10 mouse cellular contexts compared by ENCODE assay signal in the genomic region with DNA sequence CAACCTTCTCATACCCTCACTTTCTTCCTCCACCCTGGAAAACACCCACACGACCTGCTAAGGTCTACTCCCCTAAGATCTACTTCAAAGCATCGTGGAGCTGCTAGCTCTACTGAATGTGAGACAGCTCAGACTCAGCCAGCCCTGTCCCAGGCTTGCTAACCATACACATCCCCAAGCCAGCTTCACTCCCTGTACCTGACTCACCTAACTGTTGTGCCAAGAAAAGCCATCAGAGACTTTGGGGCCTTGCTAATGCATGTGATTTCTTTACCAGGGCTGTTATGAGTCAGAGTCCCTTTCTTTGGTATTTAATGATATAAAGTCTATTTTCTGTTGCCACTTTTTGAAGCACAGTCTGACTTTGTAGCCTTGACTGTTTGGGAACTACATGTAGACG. TPM values are rescaled to one million over a fixed set of nuclear protein-coding genes. Genes with fewer than 3 reads are reported as not detected.
DNase-seq lines count a peak whose midpoint lies in the region; ATAC-seq lines count a peak whose summit lies in the region.
"Had no signal": no experiment of that assay in that cellular context is flagged by ENCODE, and none has a peak within 500 bp of the region (broad histone marks: within the 10 kb centered on the region; RNA-seq: fewer than 3 reads in every experiment).

No protein-coding gene starts in this region.

- H3K4me1 ChIP-seq in lung, embryonic 15.5 days = peaks cover 27% of the 10 kb centered on the region
- peaks cover 17% of the 10 kb centered on the region for H3K4me1 ChIP-seq in intestine, embryonic 15.5 days (replicated peaks)
- peaks cover 18% of the 10 kb centered on the region for H3K4me1 ChIP-seq in stomach, embryonic 16.5 days (ENCODE audit: control insufficient read depth, insufficient read depth, low read length)

- ATAC-seq in lung, embryonic 15.5 days (ENCODE audit: borderline replicate concordance, extremely low read depth, low FRiP score, low TSS enrichment) = no peak
- ATAC-seq in intestine, embryonic 15.5 days = no peak
- ATAC-seq in stomach, embryonic 16.5 days (ENCODE audit: insufficient read depth, low FRiP score) = no peak

- H3K4me3 ChIP-seq in lung, embryonic 15.5 days = peak overlapping the region; percentile 72
- no peak overlapping the region for H3K4me3 ChIP-seq in intestine, embryonic 15.5 days (replicated peaks)
- H3K4me3 ChIP-seq in stomach, embryonic 16.5 days (replicated peaks; ENCODE audit: low read length) = 0 out of 2 replicates have a peak overlapping the region, but pooled peaks have one; percentile 80

- peak; percentile 44 to 66 for DNase-seq in adrenal gland, adult (ENCODE audit: inconsistent age in 2 of 2, low spot score in 1 of 2)
- no peak for DNase-seq in adrenal gland, postnatal 25 days
- DNase-seq in lung, postnatal 14 days = no peak
- DNase-seq in left cerebral cortex, adult 18-20 months (ENCODE audit: low spot score in 2 of 2) = no peak
- DNase-seq in lung, postnatal 25 days (ENCODE audit: low spot score) = no peak
- DNase-seq: kidney, adult 2 months had no signal

- WGBS in lung, embryonic 15.5 days = 60% methylated on average over 3 of the region's 3 CpGs
- WGBS in intestine, embryonic 15.5 days = 60% methylated on average over 3 of the region's 3 CpGs
- WGBS in stomach, embryonic 16.5 days = 53% methylated on average over 3 of the region's 3 CpGs

- no peaks in the 10 kb centered on the region for H3K27me3 ChIP-seq in lung, embryonic 15.5 days
- H3K27me3 ChIP-seq in intestine, embryonic 15.5 days (replicated peaks) = no peaks in the 10 kb centered on the region
- no peaks in the 10 kb centered on the region for H3K27me3 ChIP-seq in stomach, embryonic 16.5 days (ENCODE audit: control insufficient read depth, insufficient read depth, low read length)

- H3K27ac ChIP-seq in lung, embryonic 15.5 days = no peak overlapping the region
- no peak overlapping the region for H3K27ac ChIP-seq in intestine, embryonic 15.5 days
- H3K27ac ChIP-seq in stomach, embryonic 16.5 days (ENCODE audit: low read length) = no peak overlapping the region

- no peaks in the 10 kb centered on the region for H3K9me3 ChIP-seq in lung, embryonic 15.5 days
- H3K9me3 ChIP-seq in intestine, embryonic 15.5 days = no peaks in the 10 kb centered on the region
- peaks cover 4% of the 10 kb centered on the region; the same call in 1 of the 2 replicates for H3K9me3 ChIP-seq in stomach, embryonic 16.5 days (replicated peaks; ENCODE audit: control insufficient read depth, low read length)

- H3K4me2 ChIP-seq in lung, embryonic 15.5 days = peak overlapping the region; percentile 66
- H3K4me2 ChIP-seq in intestine, embryonic 15.5 days (replicated peaks) = peak overlapping the region; percentile 74
- peak overlapping the region; percentile 68 for H3K4me2 ChIP-seq in stomach, embryonic 16.5 days (ENCODE audit: low read depth, low read length)

- H3K36me3 ChIP-seq in lung, embryonic 15.5 days = peaks cover 7% of the 10 kb centered on the region
- 0 out of 2 replicates have a peak, but pooled peaks cover 6% of the 10 kb centered on the region for H3K36me3 ChIP-seq in intestine, embryonic 15.5 days
- H3K36me3 ChIP-seq in stomach, embryonic 16.5 days (ENCODE audit: control insufficient read depth, insufficient read depth, low read length) = peaks cover 8% of the 10 kb centered on the region; the same call in 1 of the 2 replicates

- H3K9ac ChIP-seq in lung, embryonic 15.5 days = no peak overlapping the region; the same call in 1 of the 2 replicates
- H3K9ac ChIP-seq in intestine, embryonic 15.5 days = peak overlapping the region; percentile 15; the same call in 1 of the 2 replicates
- H3K9ac ChIP-seq in stomach, embryonic 16.5 days (ENCODE audit: low read length) = peak overlapping the region; percentile 27; the same call in 1 of the 2 replicates

RNA-seq across cellular contexts. Expression of a gene that starts 1.9 kb away (rescaled TPM):
- total RNA-seq in adrenal gland, postnatal 25 days (2021) = 25.7 and 30.0 TPM in 2 replicates
- polyA plus RNA-seq in lung, embryonic 15.5 days (2015; fragmentation: Nextera tagmentation; extraction: Ambion mirVana) = 7.6 and 8.9 TPM in 2 replicates
- polyA plus RNA-seq in intestine, embryonic 15.5 days (2015; fragmentation: Nextera tagmentation; extraction: Ambion mirVana) = 4.0 and 4.7 TPM in 2 replicates
- 4.2 and 4.3 TPM in 2 replicates for polyA plus RNA-seq in stomach, embryonic 16.5 days (2015; fragmentation: Nextera tagmentation; extraction: Ambion mirVana)
- 10 to 100 TPM in 1 of 2 experiments, 1 to 10 TPM in 1; 9.7 to 11.3 TPM for total RNA-seq in left cerebral cortex, adult 18-20 months (2021)

RNA-seq across cellular contexts. Expression of a gene that starts 35.9 kb away (rescaled TPM):
- not detected in 2 replicates for total RNA-seq in adrenal gland, postnatal 25 days (2021)
- polyA plus RNA-seq in lung, embryonic 15.5 days (2015; fragmentation: Nextera tagmentation; extraction: Ambion mirVana) = not detected in 2 replicates
- polyA plus RNA-seq in intestine, embryonic 15.5 days (2015; fragmentation: Nextera tagmentation; extraction: Ambion mirVana) = not detected in 2 replicates
- not detected in 2 replicates for polyA plus RNA-seq in stomach, embryonic 16.5 days (2015; fragmentation: Nextera tagmentation; extraction: Ambion mirVana)
- total RNA-seq in left cerebral cortex, adult 18-20 months (2021) = not detected
- polyA plus RNA-seq: kidney, adult 2 months; liver, embryonic 11.5 days had no signal

RNA-seq across cellular contexts. Expression of a gene that starts 38.3 kb away (rescaled TPM):
- 79.0 and 88.1 TPM in 2 replicates for total RNA-seq in adrenal gland, postnatal 25 days (2021)
- polyA plus RNA-seq in lung, embryonic 15.5 days (2015; fragmentation: Nextera tagmentation; extraction: Ambion mirVana) = 218 and 227 TPM in 2 replicates
- polyA plus RNA-seq in intestine, embryonic 15.5 days (2015; fragmentation: Nextera tagmentation; extraction: Ambion mirVana) = 156 and 168 TPM in 2 replicates
- polyA plus RNA-seq in stomach, embryonic 16.5 days (2015; fragmentation: Nextera tagmentation; extraction: Ambion mirVana) = 161 and 165 TPM in 2 replicates
- total RNA-seq in left cerebral cortex, adult 18-20 months (2021) = 10 to 100 TPM; 82.9 to 92.9 TPM

Comparison
In these comparisons a context has a peak if more than half of its experiments do, and no peak if none do; other contexts are left out.
1. DNase-seq: peak in adrenal gland, adult (2 of 2); none in adrenal gland, postnatal 25 days (single experiment), lung, postnatal 14 days (single experiment), left cerebral cortex, adult 18-20 months (0 of 2) and lung, postnatal 25 days (single experiment).
2. Peak in every context shown above with its lines, with median percentiles within 50 percentile points of each other: H3K4me2 ChIP-seq.